Mouse (Mus musculus): ENCODE data around the gene Hcn1.

DNA sequence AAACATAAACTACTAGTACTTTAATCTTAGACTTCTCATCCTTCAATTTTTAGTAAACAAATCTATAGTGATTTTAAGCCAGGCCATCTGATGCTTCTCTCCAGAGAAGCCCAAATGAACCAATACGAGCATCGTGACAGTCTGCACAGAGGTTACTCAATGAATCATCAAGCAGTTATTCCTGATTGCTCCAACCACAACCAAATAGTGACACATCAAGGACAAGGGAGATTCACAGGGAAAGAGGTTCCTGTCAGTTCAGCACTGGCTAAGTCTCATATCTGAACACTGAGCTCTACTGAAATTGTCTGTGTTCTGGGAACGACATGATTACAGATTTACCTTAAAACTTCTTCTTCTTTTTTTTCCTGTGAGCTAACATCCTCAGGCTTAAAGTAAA lies 305.7 kb downstream of the Hcn1 start:
- TF ChIP-seq POLR2A (IDR thresholded peaks at IDR 0.05; ENCODE audit: insufficient read depth, low read depth, low read length) = no peak
- no peak for TF ChIP-seq EP300 (IDR thresholded peaks at IDR 0.05; ENCODE audit: insufficient read depth, low read depth, low read length)
